Mouse (Mus musculus): ENCODE results near the gene Lca5l. TPM values are rescaled to one million over a fixed set of nuclear protein-coding genes. Genes with fewer than 3 reads are reported as not detected.
A peak's percentile ranks its signal among the peaks of the same experiment; 100 is the strongest.

Gene Lca5l
- polyA plus RNA-seq, 1 experiment from 2014 or later: 2.0 TPM

DNA sequence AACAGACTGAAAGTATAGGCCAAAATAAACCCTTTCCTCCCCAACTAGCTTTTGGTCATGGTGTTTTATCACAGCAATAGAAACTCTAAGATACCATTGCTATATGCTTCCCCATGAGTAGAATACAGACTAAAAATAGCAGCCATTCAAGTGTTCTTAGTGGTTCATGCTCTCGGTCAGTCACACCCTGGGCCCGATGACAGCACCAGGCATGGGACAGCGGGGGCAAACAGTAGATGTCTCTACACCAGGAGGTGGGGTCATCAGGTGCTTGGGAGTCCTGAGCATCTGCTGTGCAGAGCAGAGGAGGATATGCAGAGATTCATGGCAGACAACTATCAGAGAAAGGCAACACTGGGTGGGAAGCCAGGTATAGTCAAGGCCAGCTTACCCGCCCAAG, 21.0 kb upstream of the Lca5l start:
- no peak for ATAC-seq (ENCODE audit: insufficient number of reproducible peaks, insufficient read depth, low FRiP score, low TSS enrichment, low read depth)
- WGBS: 90% methylated on average over 4 of the region's 4 CpGs
- H3K9me3 ChIP-seq: 0 out of 2 replicates have a peak, but pooled peaks cover 5% of the 10 kb centered on the region

DNA sequence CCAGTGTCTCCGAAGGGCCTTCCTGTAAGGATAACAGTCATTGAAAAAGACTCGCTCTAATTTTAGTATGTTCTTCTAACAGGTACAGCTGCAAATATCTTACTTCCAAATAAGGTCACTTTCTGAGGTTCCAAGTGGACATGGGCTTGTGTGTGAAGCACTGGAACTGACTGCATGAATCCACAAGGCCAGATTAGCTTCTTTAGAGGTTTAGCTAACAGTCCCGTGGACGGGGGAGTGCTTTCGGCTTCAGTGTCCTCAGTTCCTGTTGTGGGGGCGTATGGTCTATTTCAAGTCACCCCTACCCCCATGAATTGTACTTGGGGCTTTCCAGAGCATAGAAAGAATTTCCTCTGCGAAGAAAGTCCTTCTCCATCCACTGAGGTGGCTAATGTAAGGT, 18.8 kb upstream of the Lca5l start:
- no peak overlapping the region for H3K4me3 ChIP-seq
- no peak for ATAC-seq (ENCODE audit: insufficient number of reproducible peaks, insufficient read depth, low FRiP score, low TSS enrichment, low read depth)
- H3K27me3 ChIP-seq: no peaks in the 10 kb centered on the region
- no peak overlapping the region for H3K9ac ChIP-seq
- H3K36me3 ChIP-seq: no peaks in the 10 kb centered on the region
- H3K9me3 ChIP-seq: 0 out of 2 replicates have a peak, but pooled peaks cover 5% of the 10 kb centered on the region
- H3K4me1 ChIP-seq: no peaks in the 10 kb centered on the region
- no peak overlapping the region for H3K4me2 ChIP-seq
- H3K27ac ChIP-seq: no peak overlapping the region
- WGBS: 82% methylated on average over 7 of the region's 7 CpGs

More for the DNA sequence above, 21.0 kb upstream of the Lca5l start:
- Histone ChIP-seq H3K27me3 (no peaks in the 10 kb centered on the region), H3K4me3 (no peak overlapping the region), H3K36me3 (no peaks in the 10 kb centered on the region), H3K9ac (no peak overlapping the region), H3K27ac (no peak overlapping the region), H3K4me2 (no peak overlapping the region), H3K4me1 (no peaks in the 10 kb centered on the region)

DNA sequence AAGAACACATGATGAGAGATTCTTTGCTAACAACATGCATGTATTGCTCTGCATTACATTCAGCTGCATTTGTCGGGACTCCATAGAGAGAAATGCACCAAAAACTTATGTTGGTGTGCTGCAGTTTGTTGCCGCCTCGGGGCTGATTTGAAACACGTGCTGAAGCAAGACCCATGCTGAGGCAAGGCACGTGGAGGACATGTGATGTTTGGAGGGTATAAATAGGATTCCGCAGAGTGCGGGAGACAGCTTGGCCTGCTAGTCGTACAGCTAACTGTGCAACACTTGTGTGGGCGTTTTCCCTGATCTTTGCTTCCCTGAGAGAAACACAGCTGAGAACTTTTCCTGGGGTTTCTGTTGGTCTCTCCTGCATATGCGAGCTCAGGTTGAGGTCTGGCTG, 17.7 kb upstream of the Lca5l start:
- no peak for ATAC-seq (ENCODE audit: insufficient number of reproducible peaks, insufficient read depth, low FRiP score, low TSS enrichment, low read depth)
- no peaks in the 10 kb centered on the region for H3K27me3 ChIP-seq
- H3K9ac ChIP-seq: no peak overlapping the region
- H3K4me2 ChIP-seq: no peak overlapping the region
- H3K4me3 ChIP-seq: no peak overlapping the region
- no peak overlapping the region for H3K27ac ChIP-seq
- H3K9me3 ChIP-seq: 0 out of 2 replicates have a peak, but pooled peaks cover 5% of the 10 kb centered on the region
- H3K4me1 ChIP-seq: no peaks in the 10 kb centered on the region
- 68% methylated on average over 10 of the region's 10 CpGs for WGBS
- no peaks in the 10 kb centered on the region for H3K36me3 ChIP-seq

DNA sequence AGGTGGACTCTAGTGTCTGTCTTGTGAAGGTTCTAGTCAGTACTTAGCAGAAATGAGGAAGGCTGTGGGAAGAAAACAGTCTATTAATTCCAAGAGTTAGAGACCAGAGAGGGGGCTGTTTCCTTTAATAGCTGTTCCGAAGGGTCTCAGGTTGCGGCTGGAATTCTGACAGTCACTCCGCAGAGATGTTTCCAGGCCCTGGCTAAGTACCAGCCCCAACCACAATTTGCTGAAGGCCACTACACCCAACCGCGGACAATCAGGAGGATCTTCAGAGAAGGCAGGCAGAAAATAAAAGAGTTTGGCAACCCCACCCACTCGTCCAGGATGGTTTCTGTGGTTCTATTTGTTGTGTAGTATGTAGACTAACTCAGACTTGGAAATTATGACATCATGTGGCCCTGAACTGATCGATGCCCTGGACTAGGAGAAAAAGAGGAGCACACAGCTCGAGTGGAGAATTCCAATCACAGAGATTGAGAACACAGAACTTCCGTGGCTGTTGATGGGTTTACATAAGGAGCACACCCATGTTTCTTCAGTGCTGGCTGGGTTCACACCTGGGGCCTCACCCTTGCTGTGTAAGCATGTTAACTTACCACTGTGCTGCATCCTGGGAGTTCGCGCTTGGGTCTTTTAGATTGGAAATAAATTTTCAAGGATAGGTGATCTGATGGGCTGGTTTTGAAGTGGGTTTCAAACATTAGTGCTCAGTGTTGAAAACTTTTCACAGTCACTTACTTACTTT, 9.6 kb upstream of the Lca5l start:
- peaks cover 12% of the 10 kb centered on the region; the same call in 1 of the 2 replicates for H3K27me3 ChIP-seq
- H3K4me2 ChIP-seq: no peak overlapping the region
- no peak overlapping the region; the same call in 1 of the 2 replicates for H3K27ac ChIP-seq
- no peaks in the 10 kb centered on the region for H3K9me3 ChIP-seq
- no peak for ATAC-seq (ENCODE audit: insufficient number of reproducible peaks, insufficient read depth, low FRiP score, low TSS enrichment, low read depth)
- no peak overlapping the region for H3K4me3 ChIP-seq
- peaks cover 16% of the 10 kb centered on the region for H3K4me1 ChIP-seq
- WGBS: 55% methylated on average over 11 of the region's 11 CpGs
- no peak overlapping the region for H3K9ac ChIP-seq
- no peaks in the 10 kb centered on the region for H3K36me3 ChIP-seq

DNA sequence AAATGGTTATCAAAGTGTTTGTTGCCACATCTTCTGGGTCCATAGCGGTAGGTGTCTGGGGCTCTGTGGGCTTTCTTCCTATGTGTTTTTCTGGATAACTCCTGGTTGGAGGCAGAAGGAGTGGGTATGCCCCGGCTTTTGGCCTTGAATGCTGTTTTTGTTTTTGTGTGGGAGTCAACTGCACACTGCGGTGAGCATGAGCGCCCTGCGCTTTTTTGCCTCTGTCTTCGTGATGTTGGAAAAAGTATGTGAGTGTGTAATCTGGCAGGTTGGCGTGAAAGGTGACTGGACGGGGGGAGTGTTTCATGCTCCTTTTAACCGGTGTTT, 8.6 kb upstream of the Lca5l start:
- peak overlapping the region; percentile 20 for H3K4me3 ChIP-seq
- peak overlapping the region; percentile 55 for H3K4me2 ChIP-seq
- no peak overlapping the region for H3K27ac ChIP-seq
- WGBS: 33% methylated on average over 9 of the region's 9 CpGs
- no peaks in the 10 kb centered on the region for H3K36me3 ChIP-seq
- no peak for ATAC-seq (ENCODE audit: insufficient number of reproducible peaks, insufficient read depth, low FRiP score, low TSS enrichment, low read depth)
- peaks cover 16% of the 10 kb centered on the region for H3K4me1 ChIP-seq
- H3K27me3 ChIP-seq: peaks cover 12% of the 10 kb centered on the region; the same call in 1 of the 2 replicates
- no peaks in the 10 kb centered on the region for H3K9me3 ChIP-seq
- peak overlapping the region; percentile 52 for H3K9ac ChIP-seq

DNA sequence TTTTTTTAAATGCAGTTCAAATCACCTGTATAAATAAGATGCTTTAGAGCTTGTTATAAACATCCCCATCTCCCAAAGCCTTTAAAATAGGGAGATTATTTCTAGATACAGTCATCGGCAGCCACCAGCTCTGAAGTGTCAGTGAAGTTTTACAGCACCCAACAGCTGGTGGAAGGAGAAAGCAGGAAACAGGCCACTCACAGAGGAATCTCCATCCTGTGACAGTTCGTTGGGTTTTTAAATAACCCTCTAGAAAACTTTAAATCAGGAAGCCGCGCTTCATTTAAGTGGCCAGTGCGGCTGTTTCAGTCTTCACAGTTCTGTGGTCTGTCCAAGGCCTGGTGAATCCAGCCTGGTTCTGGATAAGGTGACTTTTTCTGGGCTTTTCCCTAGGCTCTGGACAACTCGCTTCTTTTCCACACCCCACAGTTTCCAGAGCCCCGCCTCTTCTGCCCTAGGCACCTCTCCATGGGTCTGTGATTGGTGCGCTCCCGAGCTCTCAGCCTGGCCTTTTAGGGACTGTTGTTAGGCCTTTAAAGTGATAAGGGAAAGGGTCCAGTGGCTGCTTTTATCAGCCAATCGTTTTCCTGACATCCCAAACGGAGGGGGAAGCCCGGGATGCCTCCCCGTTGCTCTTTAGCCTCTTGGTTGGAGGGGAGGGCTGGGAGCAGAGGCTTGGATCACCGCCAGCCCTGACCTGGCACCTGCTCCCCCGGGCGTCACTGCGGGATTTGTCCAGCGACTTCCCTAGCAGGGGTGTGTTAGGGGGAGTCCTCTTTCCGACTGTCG, 8.0 kb upstream of the Lca5l start, which contains the start of gene Sh3bgr:
Gene Sh3bgr (plus strand): TSS at position 538 of the 789 bp plus-strand sequence.
- Histone ChIP-seq H3K27ac (no peak within 1 kb of the TSS; the same call in 1 of the 2 replicates), H3K4me3 (peak within 1 kb of the TSS; percentile 20), H3K9me3 (no peaks in the 10 kb centered on the region), H3K36me3 (no peaks in the 10 kb centered on the region), H3K9ac (peak within 1 kb of the TSS; percentile 52), H3K4me2 (peak within 1 kb of the TSS; percentile 55), H3K27me3 (peaks cover 12% of the 10 kb centered on the region; the same call in 1 of the 2 replicates), H3K4me1 (peaks cover 16% of the 10 kb centered on the region)
- WGBS: 8% methylated on average over 20 of the region's 20 CpGs
- ATAC-seq (ENCODE audit: insufficient number of reproducible peaks, insufficient read depth, low FRiP score, low TSS enrichment, low read depth): no peak

DNA sequence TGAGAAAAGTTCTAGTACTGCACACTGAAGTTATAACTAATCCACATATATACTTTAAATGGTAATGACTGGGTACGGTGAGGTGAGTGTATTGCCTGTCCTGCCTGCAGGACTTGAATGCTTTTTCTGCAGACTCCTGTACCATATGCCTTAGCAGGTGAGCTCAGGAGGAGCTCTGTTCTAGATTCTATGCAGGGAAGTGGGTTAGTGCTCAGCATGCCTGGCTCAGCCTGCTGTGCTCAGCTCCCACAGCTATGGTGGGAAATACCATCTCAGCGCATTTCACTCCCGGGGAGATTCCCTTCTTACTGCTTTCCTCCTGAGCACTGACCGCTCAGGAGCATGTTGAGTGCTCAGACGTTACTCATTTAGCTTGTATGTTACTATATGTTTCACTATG, 4.5 kb downstream of the Lca5l start:
- Histone ChIP-seq H3K4me2 (no peak overlapping the region), H3K36me3 (no peaks in the 10 kb centered on the region), H3K4me1 (peaks cover 6% of the 10 kb centered on the region), H3K4me3 (no peak overlapping the region), H3K27ac (no peak overlapping the region), H3K9me3 (0 out of 2 replicates have a peak, but pooled peaks cover 3% of the 10 kb centered on the region), H3K27me3 (peaks cover 8% of the 10 kb centered on the region), H3K9ac (no peak overlapping the region)
- WGBS: 86% methylated on average over 5 of the region's 5 CpGs
- ATAC-seq (ENCODE audit: insufficient number of reproducible peaks, insufficient read depth, low FRiP score, low TSS enrichment, low read depth): no peak

DNA sequence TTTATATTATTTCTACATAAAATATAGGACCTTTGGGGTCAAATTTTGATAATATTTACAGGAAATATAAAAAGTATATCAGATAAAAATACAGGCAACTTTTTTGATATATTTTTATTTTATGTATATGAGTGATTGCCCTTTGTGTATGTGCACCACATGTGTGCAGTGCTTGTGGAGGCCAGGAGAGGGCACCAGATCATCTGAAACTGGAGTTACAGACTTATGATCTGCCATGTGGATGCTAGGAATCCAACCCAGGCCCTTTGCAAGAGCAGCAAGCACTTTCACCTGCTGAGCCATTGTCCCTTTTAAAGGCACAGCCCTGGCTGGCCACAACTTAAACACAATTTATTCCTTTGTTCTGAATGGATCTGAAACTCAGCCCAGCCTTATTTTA, 12.9 kb downstream of the Lca5l start:
- Histone ChIP-seq H3K27ac (no peak overlapping the region), H3K36me3 (no peaks in the 10 kb centered on the region), H3K9ac (no peak overlapping the region), H3K4me1 (no peaks in the 10 kb centered on the region), H3K4me2 (no peak overlapping the region), H3K9me3 (no peaks in the 10 kb centered on the region), H3K4me3 (no peak overlapping the region), H3K27me3 (no peaks in the 10 kb centered on the region)
- ATAC-seq (ENCODE audit: insufficient number of reproducible peaks, insufficient read depth, low FRiP score, low TSS enrichment, low read depth): no peak

DNA sequence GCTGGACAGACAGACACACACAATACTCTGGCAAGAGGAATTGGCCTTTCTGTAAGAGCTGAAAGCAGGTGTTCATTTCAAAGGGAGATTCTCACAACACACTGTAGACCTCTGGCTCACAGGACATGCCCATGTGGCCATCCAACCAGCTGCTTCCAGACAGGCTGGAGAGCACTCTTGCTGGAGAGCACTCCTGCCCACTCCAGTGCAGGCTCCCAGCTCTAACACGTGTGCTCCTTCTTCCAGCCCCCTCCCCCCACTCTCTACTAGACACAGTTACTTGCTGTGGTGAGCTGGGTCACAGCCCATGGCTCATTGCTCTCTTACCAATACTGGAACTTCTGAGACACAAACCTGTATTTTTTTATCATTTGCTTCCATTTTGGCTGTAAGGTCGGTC, 16.7 kb downstream of the Lca5l start:
- no peak overlapping the region for H3K27ac ChIP-seq
- no peaks in the 10 kb centered on the region for H3K4me1 ChIP-seq
- no peaks in the 10 kb centered on the region for H3K9me3 ChIP-seq
- WGBS: 46% methylated on average over 2 of the region's 2 CpGs
- no peak overlapping the region for H3K4me3 ChIP-seq
- no peak overlapping the region for H3K9ac ChIP-seq
- no peak for ATAC-seq (ENCODE audit: insufficient number of reproducible peaks, insufficient read depth, low FRiP score, low TSS enrichment, low read depth)
- no peaks in the 10 kb centered on the region for H3K36me3 ChIP-seq
- H3K27me3 ChIP-seq: no peaks in the 10 kb centered on the region
- H3K4me2 ChIP-seq: no peak overlapping the region

DNA sequence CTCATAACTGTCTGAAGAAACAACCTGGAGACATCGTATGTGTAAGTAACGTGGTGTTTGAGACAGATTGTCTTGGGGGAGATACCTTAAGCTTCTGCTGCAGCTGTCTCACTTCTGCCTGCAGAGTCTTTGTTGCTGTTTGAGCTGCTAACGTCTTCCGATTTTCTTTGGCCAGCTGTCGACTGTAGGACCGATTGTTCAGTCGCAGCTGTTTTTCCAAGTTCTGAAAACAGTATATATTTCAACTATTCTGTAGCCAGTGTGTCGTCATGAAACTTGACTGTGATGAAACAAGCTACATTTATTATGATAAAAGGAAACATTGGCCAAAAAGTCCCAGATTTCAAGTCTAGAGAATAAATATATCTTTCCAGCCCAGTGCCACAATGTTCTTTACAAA, 18.4 kb downstream of the Lca5l start:
- Histone ChIP-seq H3K4me3 (no peak overlapping the region), H3K27me3 (no peaks in the 10 kb centered on the region), H3K9me3 (no peaks in the 10 kb centered on the region), H3K27ac (no peak overlapping the region), H3K36me3 (no peaks in the 10 kb centered on the region), H3K9ac (no peak overlapping the region), H3K4me1 (no peaks in the 10 kb centered on the region), H3K4me2 (no peak overlapping the region)
- ATAC-seq (ENCODE audit: insufficient number of reproducible peaks, insufficient read depth, low FRiP score, low TSS enrichment, low read depth): no peak
- WGBS: 80% methylated on average over 8 of the region's 8 CpGs

DNA sequence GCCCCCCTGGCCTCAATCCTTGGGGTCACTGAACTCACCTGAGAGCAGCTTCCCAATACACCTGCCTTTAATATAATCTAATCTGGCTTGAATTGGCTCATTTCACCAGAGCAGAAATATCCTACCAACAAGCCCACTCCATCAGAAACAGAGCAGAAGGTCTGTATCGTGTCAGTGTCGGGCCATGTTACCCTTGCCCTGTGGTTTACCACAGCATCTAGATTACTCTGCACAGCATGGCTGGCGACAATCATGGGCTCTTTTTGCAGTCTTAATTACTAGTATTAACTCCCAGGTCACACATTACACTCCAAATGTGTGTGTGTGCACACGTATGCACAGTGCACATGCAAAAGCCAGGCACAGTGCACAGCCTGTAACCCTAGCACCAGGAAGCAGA, 23.2 kb downstream of the Lca5l start:
- H3K27me3 ChIP-seq: no peaks in the 10 kb centered on the region
- no peak overlapping the region for H3K9ac ChIP-seq
- H3K36me3 ChIP-seq: no peaks in the 10 kb centered on the region
- ATAC-seq (ENCODE audit: insufficient number of reproducible peaks, insufficient read depth, low FRiP score, low TSS enrichment, low read depth): no peak
- H3K4me1 ChIP-seq: no peaks in the 10 kb centered on the region
- no peak overlapping the region for H3K4me3 ChIP-seq
- H3K9me3 ChIP-seq: no peaks in the 10 kb centered on the region
- H3K27ac ChIP-seq: no peak overlapping the region
- H3K4me2 ChIP-seq: no peak overlapping the region
- 77% methylated on average over 4 of the region's 4 CpGs for WGBS
